Mouse (Mus musculus) kidney, adult 8-10 months (tissue): ENCODE data around the gene Rab34.
"Not testable (repeated sequence)": the region's sequence is repeated elsewhere in the genome, so short reads cannot be mapped to it uniquely, and the experiment has no call there.

Source experiments
- DNase-seq, 2 experiments: peaks; one replicate each; pipeline ENCODE4 v3.0.0; 2022

Rab34 gene

GRCm38 (mm10) chr11:78180081-78180761, 8.0 kb upstream of the Rab34 start:
- DNase-seq = no peak

- no peak for DNase-seq
Observed at GRCm38 (mm10) chr11:78181830-78182357, 6.3 kb upstream of the Rab34 start.

- DNase-seq = no peak
Observed at GRCm38 (mm10) chr11:78182450-78182849, 5.8 kb upstream of the Rab34 start.

- peak; percentile 86 to 91 for DNase-seq
Observed at GRCm38 (mm10) chr11:78182961-78183844, 5.0 kb upstream of the Rab34 start, which contains the start of gene Rpl23a. TSS of gene Rpl23a (minus strand) at chr11:78183584.

- no peak for DNase-seq
Observed at GRCm38 (mm10) chr11:78183884-78184514, 4.2 kb upstream of the Rab34 start.

- not testable (repeated sequence) for DNase-seq
Observed at GRCm38 (mm10) chr11:78184702-78185101, 3.5 kb upstream of the Rab34 start.

GRCm38 (mm10) chr11:78189234-78190040, 1.2 kb downstream of the Rab34 start:
- peak; percentile 70 to 79 for DNase-seq

- DNase-seq = peak; percentile 85 to 86
Observed at GRCm38 (mm10) chr11:78190041-78190440, 1.8 kb downstream of the Rab34 start.

- DNase-seq = no peak
Observed at GRCm38 (mm10) chr11:78193113-78193512, 4.9 kb downstream of the Rab34 start, which contains the start of gene Proca1. TSS of gene Proca1 (plus strand) at chr11:78193392.

- peak; percentile 69 to 85 for DNase-seq
Observed at GRCm38 (mm10) chr11:78194411-78195100, 6.3 kb downstream of the Rab34 start.

GRCm38 (mm10) chr11:78195101-78195863, 7.1 kb downstream of the Rab34 start:
- DNase-seq = no peak

GRCm38 (mm10) chr11:78202372-78202771, 14.1 kb downstream of the Rab34 start:
- no peak for DNase-seq

- DNase-seq = no peak
Observed at GRCm38 (mm10) chr11:78204287-78204686, 16.1 kb downstream of the Rab34 start.

- DNase-seq = no peak
Observed at GRCm38 (mm10) chr11:78205361-78206206, 17.4 kb downstream of the Rab34 start.

GRCm38 (mm10) chr11:78207190-78207589, 19.0 kb downstream of the Rab34 start:
- DNase-seq = no peak

- no peak for DNase-seq
Observed at GRCm38 (mm10) chr11:78209886-78210285, 21.7 kb downstream of the Rab34 start.

GRCm38 (mm10) chr11:78210615-78211014, 22.4 kb downstream of the Rab34 start:
- no peak for DNase-seq

- no peak for DNase-seq
Observed at GRCm38 (mm10) chr11:78211513-78211912, 23.3 kb downstream of the Rab34 start.

GRCm38 (mm10) chr11:78213086-78213817, 25.0 kb downstream of the Rab34 start:
- DNase-seq = no peak
